Mouse (Mus musculus) neural tube, embryonic 10.5 days (tissue): ENCODE data around the gene Sbf2.
"Not testable (repeated sequence)": the region's sequence is repeated elsewhere in the genome, so short reads cannot be mapped to it uniquely, and the experiment has no call there.

Experiments
- DNase-seq: peaks from one replicate; pipeline ENCODE4 v3.0.0-alpha.2; 2017; ENCODE audit warnings: low spot score; ENCODE audit errors: extremely low spot score

Gene Sbf2

DNA sequence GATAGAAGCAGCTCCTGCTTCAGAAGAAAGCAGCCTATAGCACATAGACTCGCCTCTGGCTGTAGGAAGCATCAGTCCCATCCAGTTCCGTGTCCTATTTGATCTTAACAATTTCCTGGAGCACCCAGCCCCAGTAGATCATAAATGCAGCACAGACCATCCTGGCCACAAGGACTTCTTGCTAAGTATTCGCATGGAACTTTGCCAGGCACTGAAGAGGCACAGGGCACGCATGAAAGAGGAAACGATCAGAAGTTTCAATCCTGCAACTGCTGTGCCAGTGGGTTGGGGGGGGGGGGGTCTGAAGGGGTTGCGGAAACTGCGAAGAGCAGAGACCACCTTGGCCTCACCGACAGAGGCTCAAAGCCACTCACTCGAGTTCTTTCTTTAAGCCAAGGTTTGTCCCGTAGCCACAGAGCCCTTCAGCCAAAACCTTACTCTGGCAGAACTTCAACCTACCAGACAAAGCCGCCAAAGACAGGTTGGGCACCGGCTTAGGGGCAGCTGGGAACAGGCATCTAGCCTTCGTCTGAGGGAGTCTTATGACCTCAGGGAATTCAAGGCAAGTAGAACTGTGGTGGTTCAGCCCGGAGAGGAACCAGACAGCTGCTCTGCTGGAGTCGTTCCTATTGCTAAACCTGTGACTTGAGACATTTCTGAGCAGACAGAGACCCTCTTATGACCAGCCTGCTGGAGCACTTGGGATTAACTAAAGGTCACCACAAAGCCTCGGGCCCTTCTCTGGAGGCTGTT, 16.6 kb upstream of the Sbf2 start:
- no peak for DNase-seq

DNA sequence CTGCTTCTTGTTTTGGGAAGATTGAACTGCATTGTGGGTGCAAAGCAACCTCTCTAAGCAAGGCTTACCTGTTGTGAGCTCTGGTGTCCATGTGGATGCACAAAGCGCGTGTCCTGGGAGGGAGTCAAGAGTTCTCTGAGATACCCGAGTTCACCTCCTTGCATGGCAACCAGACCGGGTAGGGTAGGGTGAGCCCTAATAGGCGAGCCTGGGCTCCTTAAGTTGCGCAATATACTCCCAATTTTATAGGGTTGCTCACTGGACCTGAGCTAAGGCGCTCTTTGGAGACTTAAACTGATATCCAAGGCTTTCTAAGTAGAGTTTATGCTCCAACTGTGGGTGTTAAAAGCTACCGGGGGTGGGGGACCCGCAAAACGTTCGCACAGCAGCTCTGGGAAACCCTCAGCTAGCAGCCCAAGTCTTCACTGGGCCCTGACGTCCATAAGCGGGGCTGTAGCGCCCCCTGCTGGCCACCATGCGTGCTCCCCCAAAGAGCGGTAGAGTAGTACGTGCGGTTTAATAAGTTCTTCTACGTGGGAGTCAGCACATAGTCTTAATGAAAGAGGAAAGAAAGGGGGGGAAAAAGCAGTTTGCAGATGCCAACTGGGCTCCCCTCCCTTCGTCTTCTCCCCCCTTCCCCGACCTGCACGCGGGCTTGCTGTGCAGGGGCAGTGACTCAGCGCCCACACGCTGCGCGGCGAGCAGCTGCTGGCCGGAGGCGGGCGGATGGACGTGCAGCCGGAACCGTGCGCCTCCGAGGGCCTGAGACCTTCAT, 15.4 kb upstream of the Sbf2 start:
- peak; percentile 88 for DNase-seq

- DNase-seq = peak; percentile 71
These were observed 14.1 kb upstream of the Sbf2 start for GRCm38 (mm10) chr7:110628611-110629354.

- DNase-seq = no peak
These were observed 13.5 kb upstream of the Sbf2 start for GRCm38 (mm10) chr7:110628273-110628600.

DNA sequence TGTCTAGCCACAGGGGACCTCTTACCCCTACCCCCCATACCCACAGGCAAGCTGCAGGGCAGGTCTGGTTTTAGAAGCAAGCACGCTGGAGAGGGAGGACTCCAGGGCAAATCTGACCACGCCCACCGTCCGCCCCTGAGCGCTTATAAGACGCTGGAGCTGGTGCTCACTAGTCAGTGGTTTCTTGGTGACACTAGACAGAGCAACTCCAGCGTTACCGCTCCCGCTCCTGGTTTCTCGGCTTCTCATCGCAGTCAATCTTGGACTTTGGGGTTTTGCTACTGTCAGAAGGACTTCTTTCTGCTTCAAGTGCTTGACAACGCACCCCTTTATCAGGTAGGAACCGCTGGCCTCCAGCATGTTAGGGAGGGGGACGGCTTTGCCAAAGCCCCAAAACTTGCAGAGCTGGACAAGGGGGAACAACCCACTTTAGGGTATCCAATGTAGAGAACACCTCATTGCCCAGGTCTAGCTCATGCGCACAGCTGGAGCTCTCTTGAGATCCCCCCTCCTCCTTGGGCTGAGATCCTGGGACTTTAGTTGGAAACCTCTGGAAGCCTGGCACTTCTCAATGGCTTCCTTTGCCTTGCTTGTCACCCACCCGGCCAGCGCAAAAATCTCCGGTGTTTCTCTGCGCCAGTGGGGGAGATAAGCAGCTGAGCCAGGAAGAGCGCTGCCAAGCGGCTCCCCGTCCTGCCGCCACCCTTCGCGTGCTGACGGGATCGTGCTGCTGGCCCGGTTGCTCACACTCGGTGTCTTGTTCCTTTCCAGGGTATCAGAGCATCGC, 13.0 kb upstream of the Sbf2 start, which contains the start of gene Adm:
Adm (plus strand) TSS at position 176 of the 787 bp plus-strand sequence.
- peak; percentile 75 for DNase-seq

- no peak for DNase-seq
These were observed 12.4 kb upstream of the Sbf2 start for GRCm38 (mm10) chr7:110627099-110627482.

GRCm38 (mm10) chr7:110626186-110627098, 11.7 kb upstream of the Sbf2 start:
- peak; percentile 49 for DNase-seq

GRCm38 (mm10) chr7:110625489-110625888, 10.8 kb upstream of the Sbf2 start:
- DNase-seq = no peak

GRCm38 (mm10) chr7:110624961-110625360, 10.2 kb upstream of the Sbf2 start:
- no peak for DNase-seq

GRCm38 (mm10) chr7:110624067-110624466, 9.3 kb upstream of the Sbf2 start:
- DNase-seq = no peak

DNA sequence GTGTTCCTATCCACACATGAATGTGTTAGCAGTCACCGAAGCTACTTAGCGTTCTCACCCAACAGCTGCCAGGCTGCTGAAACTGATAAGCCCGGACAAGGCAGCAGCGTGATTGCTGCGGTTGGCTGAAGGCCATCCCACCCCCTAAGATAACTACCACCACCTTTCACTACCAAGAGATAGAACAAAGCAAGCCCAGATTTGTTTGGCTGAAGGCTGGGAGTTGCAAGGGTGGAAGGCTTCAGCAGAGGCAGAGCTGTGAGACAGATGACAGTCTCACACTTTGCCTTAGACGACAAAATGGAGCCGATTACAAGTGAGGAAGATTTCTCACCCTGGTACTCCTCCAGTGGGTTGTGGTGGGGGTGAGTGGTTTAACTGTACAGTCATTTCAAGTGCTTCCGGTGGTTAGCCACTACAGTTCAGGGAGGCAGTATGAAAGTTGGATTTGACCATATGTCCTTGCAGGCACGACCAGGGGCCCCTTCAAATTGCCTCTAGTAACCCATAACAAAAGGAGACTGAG, 4.4 kb upstream of the Sbf2 start:
- no peak for DNase-seq

DNA sequence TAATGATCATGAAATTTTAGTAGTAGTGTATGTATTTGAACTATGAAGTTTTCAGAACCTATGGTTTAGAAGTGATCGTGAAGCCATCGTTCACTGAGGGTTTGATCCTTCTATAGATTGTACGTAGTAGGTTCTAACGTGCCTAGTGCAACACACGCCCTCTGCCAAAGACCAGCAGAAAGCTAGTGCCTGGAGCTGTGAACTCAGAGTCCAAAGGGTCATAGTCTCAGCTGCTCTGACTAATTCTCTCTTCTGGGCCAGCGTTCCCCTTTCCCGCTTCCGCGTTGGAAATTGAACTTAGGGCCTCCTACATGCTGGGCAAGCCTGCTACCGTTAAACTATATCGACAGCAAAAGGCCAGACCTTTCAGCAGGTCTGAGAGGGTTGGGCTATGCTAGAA, 1.1 kb upstream of the Sbf2 start:
- DNase-seq = no peak

DNA sequence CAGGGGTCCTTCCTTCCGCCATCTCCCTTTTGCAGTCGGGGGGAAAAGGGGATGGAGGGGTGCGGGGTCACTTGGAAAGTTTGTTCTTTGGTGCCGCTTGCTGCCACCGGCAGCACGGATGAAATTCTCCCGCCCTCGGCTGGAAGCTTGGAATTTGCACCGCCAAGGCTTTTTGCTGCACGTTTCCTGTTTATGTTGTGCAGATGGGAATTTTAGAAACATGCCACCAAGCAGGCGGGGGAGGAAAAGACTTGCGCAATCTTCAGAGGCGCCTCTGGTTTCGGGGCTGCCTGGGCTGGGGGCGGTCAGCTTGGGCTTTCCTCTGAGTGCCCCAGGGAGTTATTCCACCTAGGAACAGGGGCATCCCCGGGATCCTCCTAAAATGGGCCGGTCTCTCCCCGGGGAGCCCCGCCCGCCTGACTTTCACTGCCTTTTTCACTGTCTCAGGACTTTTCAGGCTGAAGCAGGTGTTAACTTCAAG, 469 bp upstream of the Sbf2 start:
- no peak for DNase-seq

- DNase-seq = no peak
These were observed 1.2 kb downstream of the Sbf2 start for GRCm38 (mm10) chr7:110613381-110614132.

GRCm38 (mm10) chr7:110606906-110607305, 7.8 kb downstream of the Sbf2 start:
- DNase-seq = no peak

DNA sequence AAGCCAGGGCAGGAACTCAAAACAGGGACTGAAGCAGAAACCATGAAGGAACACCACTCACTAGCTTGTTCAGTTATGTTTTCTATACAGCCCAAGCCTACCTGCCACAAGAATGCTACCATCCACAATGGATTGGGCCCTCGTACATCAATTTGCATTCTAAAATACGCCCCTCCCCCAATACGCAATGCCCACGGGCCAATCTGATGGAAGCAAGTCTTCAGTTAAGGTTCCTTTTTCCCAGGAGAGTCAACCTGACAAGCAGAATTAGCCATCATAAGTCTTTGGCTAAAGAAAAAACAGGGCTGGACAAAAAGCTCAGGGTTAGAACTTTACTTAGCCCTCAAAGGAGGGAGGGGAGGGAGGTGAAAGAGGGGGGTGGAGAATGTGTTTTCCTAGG, 9.2 kb downstream of the Sbf2 start:
- DNase-seq = no peak

GRCm38 (mm10) chr7:110597141-110597540, 17.6 kb downstream of the Sbf2 start:
- no peak for DNase-seq

GRCm38 (mm10) chr7:110593991-110594390, 20.7 kb downstream of the Sbf2 start:
- not testable (repeated sequence) for DNase-seq

DNA sequence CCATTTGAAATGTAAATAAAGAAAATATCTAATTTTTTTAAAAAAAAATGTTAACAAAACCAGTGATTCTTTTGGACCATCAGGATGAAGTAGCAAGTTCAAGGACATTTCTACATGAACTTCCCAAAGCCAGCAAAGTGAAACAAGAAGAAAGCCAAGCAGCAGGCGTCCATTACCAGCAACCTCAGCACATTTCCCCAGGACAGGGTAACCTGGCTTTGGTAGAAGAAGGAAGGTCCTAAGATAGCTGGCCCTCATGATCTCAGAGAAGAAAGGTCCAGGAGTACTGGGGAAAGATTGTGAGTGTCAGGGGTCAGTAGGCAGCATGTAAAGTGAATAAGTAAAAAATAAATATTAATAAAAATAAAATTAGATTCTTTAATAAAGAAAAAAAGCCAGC, 27.0 kb downstream of the Sbf2 start:
- DNase-seq = no peak
